Mouse (Mus musculus): ENCODE results near the gene N4bp2l1. TPM values are rescaled to one million over a fixed set of nuclear protein-coding genes. Genes with fewer than 3 reads are reported as not detected.

The N4bp2l1 gene
- polyA plus RNA-seq, 1 experiment from 2014 or later = 2.3 TPM

DNA sequence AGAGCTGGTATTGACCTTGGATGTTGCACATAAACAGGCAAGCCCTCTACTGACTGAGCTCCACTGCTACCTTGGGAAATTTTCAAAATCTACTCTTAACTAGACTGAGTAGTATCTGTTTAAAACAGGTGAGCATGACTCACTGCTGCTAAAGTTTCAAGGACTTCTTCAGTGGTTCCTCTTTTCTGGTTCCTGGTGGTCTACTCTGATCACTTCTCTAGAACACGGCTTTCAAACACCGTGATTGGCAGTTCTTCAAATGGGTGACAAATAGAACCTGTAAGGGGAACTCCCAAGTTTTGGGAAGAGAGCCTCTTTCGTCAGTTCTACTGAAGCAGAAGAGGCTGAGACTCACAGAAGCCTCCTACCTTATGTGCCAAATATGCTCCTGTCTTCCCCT, 24.6 kb upstream of the N4bp2l1 start:
- ATAC-seq (replicated peaks; ENCODE audit: insufficient number of reproducible peaks, low FRiP score, low TSS enrichment, low read depth) = no peak
- no peaks in the 10 kb centered on the region for H3K36me3 ChIP-seq (replicated peaks; ENCODE audit: control insufficient read depth, insufficient read depth, low read depth, low read length)
- no peaks in the 10 kb centered on the region for H3K9me3 ChIP-seq (replicated peaks; ENCODE audit: control insufficient read depth, low read length)
- no peaks in the 10 kb centered on the region for H3K4me1 ChIP-seq (ENCODE audit: control insufficient read depth, insufficient read depth, low read length)
- H3K4me2 ChIP-seq (ENCODE audit: low read depth, low read length) = no peak overlapping the region
- WGBS = 94% methylated on average over 3 of the region's 3 CpGs
- H3K27ac ChIP-seq (replicated peaks; ENCODE audit: low read depth, low read length) = no peak overlapping the region
- DNase-seq (ENCODE audit: low spot score) = no peak
- H3K27me3 ChIP-seq (ENCODE audit: control insufficient read depth, insufficient read depth, low read length) = no peaks in the 10 kb centered on the region
- no peak overlapping the region for H3K4me3 ChIP-seq (ENCODE audit: low read depth, low read length)
- H3K9ac ChIP-seq (replicated peaks; ENCODE audit: low read length) = no peak overlapping the region

DNA sequence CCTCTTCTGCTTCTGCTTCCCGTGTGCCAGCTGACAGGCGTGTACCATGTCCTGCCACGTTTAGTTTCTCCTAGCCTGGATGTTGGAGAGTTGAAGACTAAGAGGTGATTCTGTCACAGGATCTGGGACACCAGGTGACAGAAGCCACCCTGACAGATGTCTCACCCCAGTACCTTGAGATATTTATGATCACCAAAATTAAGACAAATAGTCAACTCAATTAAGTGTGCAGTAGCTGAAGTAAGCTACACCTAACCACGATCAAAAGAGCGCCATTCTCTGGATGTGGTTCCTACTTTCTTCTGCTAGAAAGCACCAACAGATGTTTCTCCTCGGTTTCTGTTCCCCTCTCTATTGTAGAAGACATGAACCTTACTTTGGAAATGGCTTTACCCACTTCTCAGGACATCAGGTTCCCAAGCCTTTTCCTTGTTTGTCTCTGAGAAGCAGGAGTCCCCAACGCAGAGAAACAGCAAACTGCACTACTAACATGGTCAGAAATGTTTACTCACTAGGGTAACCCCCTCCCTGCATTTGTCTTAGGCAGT, 23.7 kb upstream of the N4bp2l1 start:
- Histone ChIP-seq H3K9ac (replicated peaks; ENCODE audit: low read length) (no peak overlapping the region), H3K9me3 (replicated peaks; ENCODE audit: control insufficient read depth, low read length) (no peaks in the 10 kb centered on the region), H3K27ac (replicated peaks; ENCODE audit: low read depth, low read length) (no peak overlapping the region), H3K27me3 (ENCODE audit: control insufficient read depth, insufficient read depth, low read length) (no peaks in the 10 kb centered on the region), H3K36me3 (replicated peaks; ENCODE audit: control insufficient read depth, insufficient read depth, low read depth, low read length) (no peaks in the 10 kb centered on the region), H3K4me1 (ENCODE audit: control insufficient read depth, insufficient read depth, low read length) (no peaks in the 10 kb centered on the region), H3K4me2 (ENCODE audit: low read depth, low read length) (no peak overlapping the region), H3K4me3 (ENCODE audit: low read depth, low read length) (no peak overlapping the region)
- WGBS = 89% methylated on average over 7 of the region's 7 CpGs
- ATAC-seq (replicated peaks; ENCODE audit: insufficient number of reproducible peaks, low FRiP score, low TSS enrichment, low read depth) = no peak
- no peak for DNase-seq (ENCODE audit: low spot score)

DNA sequence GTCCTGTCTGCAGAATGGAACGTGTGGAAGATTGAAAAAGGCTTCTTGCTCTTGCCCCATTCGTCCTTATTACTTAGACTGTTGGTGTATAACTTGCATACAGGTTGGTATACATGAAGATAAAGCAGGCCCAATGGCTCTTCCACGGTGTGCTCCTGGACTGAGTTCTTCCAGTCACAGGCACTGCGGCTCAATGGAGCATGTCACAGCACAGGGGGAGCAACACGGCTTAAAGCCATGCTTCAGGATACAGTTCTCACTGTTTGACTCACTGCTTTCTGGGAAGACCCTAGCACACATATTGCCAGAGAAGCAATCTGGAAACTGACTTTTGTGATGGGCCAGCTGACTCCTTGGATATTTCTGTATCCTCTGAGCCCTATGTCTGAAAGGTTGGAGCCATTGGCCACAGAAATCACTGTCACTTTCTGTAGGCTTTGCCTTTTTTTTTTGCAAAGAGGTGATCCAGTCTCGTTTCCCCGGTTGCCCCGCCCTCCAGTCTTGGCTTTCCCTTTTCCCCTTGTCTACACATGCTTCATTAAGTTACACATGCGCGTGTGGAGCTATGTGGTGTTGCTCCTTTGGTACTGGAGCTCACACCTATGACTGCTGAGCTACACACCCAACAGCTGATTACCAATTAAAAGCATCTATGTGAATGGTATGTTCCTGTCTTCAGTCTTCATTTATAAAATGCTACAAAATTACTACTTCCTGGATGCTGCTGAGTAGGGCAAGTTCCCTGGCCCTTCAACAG, 21.8 kb upstream of the N4bp2l1 start:
- ATAC-seq (replicated peaks; ENCODE audit: insufficient number of reproducible peaks, low FRiP score, low TSS enrichment, low read depth) = no peak
- Histone ChIP-seq H3K4me3 (ENCODE audit: low read depth, low read length) (no peak overlapping the region), H3K27ac (replicated peaks; ENCODE audit: low read depth, low read length) (no peak overlapping the region), H3K27me3 (ENCODE audit: control insufficient read depth, insufficient read depth, low read length) (no peaks in the 10 kb centered on the region), H3K36me3 (replicated peaks; ENCODE audit: control insufficient read depth, insufficient read depth, low read depth, low read length) (no peaks in the 10 kb centered on the region), H3K4me1 (ENCODE audit: control insufficient read depth, insufficient read depth, low read length) (no peaks in the 10 kb centered on the region), H3K4me2 (ENCODE audit: low read depth, low read length) (no peak overlapping the region), H3K9me3 (replicated peaks; ENCODE audit: control insufficient read depth, low read length) (no peaks in the 10 kb centered on the region), H3K9ac (replicated peaks; ENCODE audit: low read length) (no peak overlapping the region)
- WGBS = 88% methylated on average over 10 of the region's 10 CpGs
- no peak for DNase-seq (ENCODE audit: low spot score)

DNA sequence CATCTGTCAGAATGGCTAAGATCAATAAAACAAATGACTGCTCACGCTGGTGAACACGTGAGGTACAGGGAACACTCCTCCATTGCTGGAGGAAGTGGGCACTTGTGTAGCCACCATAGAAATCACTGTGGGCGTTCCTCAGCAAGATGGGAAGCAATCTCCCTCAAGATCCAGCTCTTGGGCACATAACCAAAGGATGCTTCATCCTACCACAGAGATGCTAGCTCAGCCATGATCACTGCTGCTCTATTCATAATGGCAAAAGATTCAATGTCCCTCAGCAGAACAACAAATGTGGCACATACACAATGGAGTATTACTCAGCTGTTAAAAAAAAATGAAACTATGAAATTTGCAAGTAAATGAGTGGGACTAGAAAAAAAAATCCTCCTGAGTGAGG, 19.7 kb upstream of the N4bp2l1 start:
- H3K4me1 ChIP-seq (ENCODE audit: control insufficient read depth, insufficient read depth, low read length) = no peaks in the 10 kb centered on the region
- DNase-seq (ENCODE audit: low spot score) = no peak
- H3K27ac ChIP-seq (replicated peaks; ENCODE audit: low read depth, low read length) = no peak overlapping the region
- H3K4me2 ChIP-seq (ENCODE audit: low read depth, low read length) = no peak overlapping the region
- H3K9ac ChIP-seq (replicated peaks; ENCODE audit: low read length) = no peak overlapping the region
- ATAC-seq (replicated peaks; ENCODE audit: insufficient number of reproducible peaks, low FRiP score, low TSS enrichment, low read depth) = no peak
- H3K27me3 ChIP-seq (ENCODE audit: control insufficient read depth, insufficient read depth, low read length) = no peaks in the 10 kb centered on the region
- H3K9me3 ChIP-seq (replicated peaks; ENCODE audit: control insufficient read depth, low read length) = no peaks in the 10 kb centered on the region
- H3K4me3 ChIP-seq (ENCODE audit: low read depth, low read length) = no peak overlapping the region
- no peaks in the 10 kb centered on the region for H3K36me3 ChIP-seq (replicated peaks; ENCODE audit: control insufficient read depth, insufficient read depth, low read depth, low read length)
- WGBS = 78% methylated on average over 3 of the region's 3 CpGs

GRCm38 (mm10) chr5:150616216-150616615, 19.2 kb upstream of the N4bp2l1 start:
- H3K4me3 ChIP-seq (ENCODE audit: low read depth, low read length) = no peak overlapping the region
- no peak overlapping the region for H3K4me2 ChIP-seq (ENCODE audit: low read depth, low read length)
- no peak for ATAC-seq (replicated peaks; ENCODE audit: insufficient number of reproducible peaks, low FRiP score, low TSS enrichment, low read depth)
- no peak overlapping the region for H3K9ac ChIP-seq (replicated peaks; ENCODE audit: low read length)
- no peak for DNase-seq (ENCODE audit: low spot score)
- H3K4me1 ChIP-seq (ENCODE audit: control insufficient read depth, insufficient read depth, low read length) = no peaks in the 10 kb centered on the region
- no peaks in the 10 kb centered on the region for H3K27me3 ChIP-seq (ENCODE audit: control insufficient read depth, insufficient read depth, low read length)
- no peaks in the 10 kb centered on the region for H3K36me3 ChIP-seq (replicated peaks; ENCODE audit: control insufficient read depth, insufficient read depth, low read depth, low read length)
- WGBS = 86% methylated on average over 2 of the region's 2 CpGs
- no peak overlapping the region for H3K27ac ChIP-seq (replicated peaks; ENCODE audit: low read depth, low read length)
- no peaks in the 10 kb centered on the region for H3K9me3 ChIP-seq (replicated peaks; ENCODE audit: control insufficient read depth, low read length)

GRCm38 (mm10) chr5:150614054-150614453, 17.1 kb upstream of the N4bp2l1 start:
- H3K4me2 ChIP-seq (ENCODE audit: low read depth, low read length) = no peak overlapping the region
- no peak overlapping the region for H3K4me3 ChIP-seq (ENCODE audit: low read depth, low read length)
- no peak overlapping the region for H3K27ac ChIP-seq (replicated peaks; ENCODE audit: low read depth, low read length)
- H3K27me3 ChIP-seq (ENCODE audit: control insufficient read depth, insufficient read depth, low read length) = no peaks in the 10 kb centered on the region
- no peak overlapping the region for H3K9ac ChIP-seq (replicated peaks; ENCODE audit: low read length)
- H3K4me1 ChIP-seq (ENCODE audit: control insufficient read depth, insufficient read depth, low read length) = no peaks in the 10 kb centered on the region
- WGBS = 82% methylated on average over 2 of the region's 2 CpGs
- H3K9me3 ChIP-seq (replicated peaks; ENCODE audit: control insufficient read depth, low read length) = no peaks in the 10 kb centered on the region
- ATAC-seq (replicated peaks; ENCODE audit: insufficient number of reproducible peaks, low FRiP score, low TSS enrichment, low read depth) (no peak), DNase-seq (ENCODE audit: low spot score) (no peak)
- H3K36me3 ChIP-seq (replicated peaks; ENCODE audit: control insufficient read depth, insufficient read depth, low read depth, low read length) = no peaks in the 10 kb centered on the region

DNA sequence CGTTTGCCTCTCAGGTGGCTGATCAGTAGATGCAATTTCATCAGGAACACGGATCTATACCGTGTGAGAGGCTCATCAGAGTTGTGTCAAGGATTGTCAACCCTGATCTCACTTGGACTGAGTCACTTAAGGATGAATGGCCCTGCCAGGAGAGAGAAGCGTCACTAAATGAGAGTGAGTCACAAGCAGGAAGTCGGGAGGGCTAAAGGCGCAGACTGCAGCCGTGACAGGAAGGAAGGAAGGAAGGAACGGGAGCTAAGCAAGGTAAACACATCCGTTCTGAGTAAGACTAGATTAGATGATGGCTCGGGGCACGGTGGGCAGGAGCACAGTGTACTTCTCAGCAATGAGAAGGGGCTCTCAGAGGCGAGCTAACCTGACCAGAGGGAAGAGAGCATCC, 14.7 kb upstream of the N4bp2l1 start:
- H3K4me2 ChIP-seq (ENCODE audit: low read depth, low read length) = no peak overlapping the region
- no peaks in the 10 kb centered on the region for H3K27me3 ChIP-seq (ENCODE audit: control insufficient read depth, insufficient read depth, low read length)
- WGBS = 66% methylated on average over 12 of the region's 12 CpGs
- no peak overlapping the region for H3K9ac ChIP-seq (replicated peaks; ENCODE audit: low read length)
- H3K4me3 ChIP-seq (ENCODE audit: low read depth, low read length) = no peak overlapping the region
- ATAC-seq (replicated peaks; ENCODE audit: insufficient number of reproducible peaks, low FRiP score, low TSS enrichment, low read depth) = no peak
- no peaks in the 10 kb centered on the region for H3K36me3 ChIP-seq (replicated peaks; ENCODE audit: control insufficient read depth, insufficient read depth, low read depth, low read length)
- no peak overlapping the region for H3K27ac ChIP-seq (replicated peaks; ENCODE audit: low read depth, low read length)
- DNase-seq (ENCODE audit: low spot score) = no peak
- no peaks in the 10 kb centered on the region for H3K9me3 ChIP-seq (replicated peaks; ENCODE audit: control insufficient read depth, low read length)
- H3K4me1 ChIP-seq (ENCODE audit: control insufficient read depth, insufficient read depth, low read length) = no peaks in the 10 kb centered on the region

DNA sequence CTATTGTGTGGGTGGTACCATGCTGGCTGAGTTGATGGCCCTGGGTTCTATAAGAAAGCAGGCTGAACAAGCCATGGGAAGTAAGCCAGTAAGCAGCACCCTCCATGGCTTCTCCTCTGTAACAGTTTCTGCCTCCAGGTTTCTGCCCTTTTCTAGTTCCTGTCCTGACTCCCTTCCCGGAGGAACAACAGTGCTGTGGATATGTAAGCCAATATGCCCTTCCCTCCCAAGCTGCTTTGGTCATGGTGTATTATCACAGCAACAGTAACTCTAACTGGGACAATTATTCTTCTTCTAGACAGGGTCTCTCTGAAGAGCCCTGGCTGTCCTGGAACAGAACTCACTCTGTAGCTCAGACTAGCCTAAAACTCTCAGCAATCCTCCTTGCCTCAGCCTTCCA, 14.1 kb upstream of the N4bp2l1 start:
- ATAC-seq (replicated peaks; ENCODE audit: insufficient number of reproducible peaks, low FRiP score, low TSS enrichment, low read depth) = no peak

More for the DNA sequence above, 14.1 kb upstream of the N4bp2l1 start:
- 63% methylated on average over 1 of the region's 1 CpGs for WGBS
- no peak overlapping the region for H3K27ac ChIP-seq (replicated peaks; ENCODE audit: low read depth, low read length)
- H3K36me3 ChIP-seq (replicated peaks; ENCODE audit: control insufficient read depth, insufficient read depth, low read depth, low read length) = no peaks in the 10 kb centered on the region
- H3K27me3 ChIP-seq (ENCODE audit: control insufficient read depth, insufficient read depth, low read length) = no peaks in the 10 kb centered on the region
- H3K4me3 ChIP-seq (ENCODE audit: low read depth, low read length) = no peak overlapping the region
- H3K4me2 ChIP-seq (ENCODE audit: low read depth, low read length) = no peak overlapping the region
- H3K9me3 ChIP-seq (replicated peaks; ENCODE audit: control insufficient read depth, low read length) = no peaks in the 10 kb centered on the region
- no peak for DNase-seq (ENCODE audit: low spot score)
- H3K9ac ChIP-seq (replicated peaks; ENCODE audit: low read length) = no peak overlapping the region
- H3K4me1 ChIP-seq (ENCODE audit: control insufficient read depth, insufficient read depth, low read length) = no peaks in the 10 kb centered on the region
